Mouse (Mus musculus): Measurements from ENCODE around the gene Syngr1.

GRCm38 (mm10) chr15:80163716-80164115, 72.6 kb downstream of the Syngr1 start:
- no peak for TF ChIP-seq CTCF (IDR thresholded peaks at IDR 0.05; ENCODE audit: low read depth, low read length)
- no peak for TF ChIP-seq POLR2AphosphoS5 (IDR thresholded peaks at IDR 0.05; ENCODE audit: insufficient replicate concordance, low read depth, low read length)
- no peak for TF ChIP-seq GATA1 (IDR thresholded peaks at IDR 0.05; ENCODE audit: borderline replicate concordance, low read length)
- TF ChIP-seq TAL1 (conservative IDR thresholded peaks at IDR 0.05; ENCODE audit: low read depth, low read length) = no peak
- no peak for TF ChIP-seq GATA2 (IDR thresholded peaks at IDR 0.05; ENCODE audit: borderline replicate concordance, low read depth, low read length)

All from G1E (cell line).